Mouse (Mus musculus) lung, adult 2 months (tissue): ENCODE data around the gene Ciz1.

Experiments
- CTCF ChIP-seq: fragments of 200-500 bp; IDR thresholded peaks from 2 replicates; pipeline ENCODE4 v1.5.1; 2011; ENCODE audit warnings: mild to moderate bottlenecking, low read length, control low read depth; ENCODE audit not compliant: insufficient read depth
- POLR2A ChIP-seq: fragments of 200-500 bp; IDR thresholded peaks from 2 replicates; pipeline ENCODE4 v1.6.1; 2011; ENCODE audit warnings: low read depth, mild to moderate bottlenecking, control low read depth, low read length, borderline replicate concordance; ENCODE audit errors: extremely low read depth

- TF ChIP-seq CTCF (no peak), POLR2A (no peak)
These were observed 26.8 kb upstream of the Ciz1 start for GRCm38 (mm10) chr2:32325342-32325741.
